Mouse (Mus musculus): ENCODE measurements around the gene Zc3h7b. TPM values are rescaled to one million over a fixed set of nuclear protein-coding genes. Genes with fewer than 3 reads are reported as not detected.
"Not testable (repeated sequence)": the region's sequence is repeated elsewhere in the genome, so short reads cannot be mapped to it uniquely, and the experiment has no call there.

Gene Zc3h7b
- total RNA-seq, 2 experiments from 2014 or later = 161 to 169 TPM

GRCm38 (mm10) chr15:81735075-81735474, 9.8 kb upstream of the Zc3h7b start:
- DNase-seq (ENCODE audit: low spot score in 2 of 2) = no peak

- no peak for DNase-seq (ENCODE audit: low spot score in 2 of 2)
Measured at GRCm38 (mm10) chr15:81739296-81739695, 5.6 kb upstream of the Zc3h7b start.

GRCm38 (mm10) chr15:81739924-81740323, 4.9 kb upstream of the Zc3h7b start:
- no peak for DNase-seq (ENCODE audit: low spot score in 2 of 2)

GRCm38 (mm10) chr15:81742368-81742767, 2.5 kb upstream of the Zc3h7b start:
- DNase-seq (ENCODE audit: low spot score in 2 of 2) = not testable (repeated sequence)

- DNase-seq (ENCODE audit: low spot score in 2 of 2) = peak; percentile 50 to 68
Measured at GRCm38 (mm10) chr15:81745601-81746114, 801 bp downstream of the Zc3h7b start.

GRCm38 (mm10) chr15:81749742-81750141, 4.9 kb downstream of the Zc3h7b start:
- DNase-seq (ENCODE audit: low spot score in 2 of 2) = no peak

- no peak for DNase-seq (ENCODE audit: low spot score in 2 of 2)
Measured at GRCm38 (mm10) chr15:81753669-81754068, 8.8 kb downstream of the Zc3h7b start.

- no peak for DNase-seq (ENCODE audit: low spot score in 2 of 2)
Measured at GRCm38 (mm10) chr15:81758701-81759100, 13.8 kb downstream of the Zc3h7b start.

GRCm38 (mm10) chr15:81759542-81759941, 14.7 kb downstream of the Zc3h7b start:
- DNase-seq (ENCODE audit: low spot score in 2 of 2) = no peak

GRCm38 (mm10) chr15:81760361-81761079, 15.7 kb downstream of the Zc3h7b start:
- DNase-seq (ENCODE audit: low spot score in 2 of 2) = no peak

GRCm38 (mm10) chr15:81761381-81761780, 16.5 kb downstream of the Zc3h7b start:
- DNase-seq (ENCODE audit: low spot score in 2 of 2) = no peak

- no peak for DNase-seq (ENCODE audit: low spot score in 2 of 2)
Measured at GRCm38 (mm10) chr15:81761959-81762358, 17.1 kb downstream of the Zc3h7b start.

GRCm38 (mm10) chr15:81764573-81764972, 19.7 kb downstream of the Zc3h7b start:
- no peak for DNase-seq (ENCODE audit: low spot score in 2 of 2)

GRCm38 (mm10) chr15:81765651-81766050, 20.8 kb downstream of the Zc3h7b start:
- no peak for DNase-seq (ENCODE audit: low spot score in 2 of 2)

GRCm38 (mm10) chr15:81766439-81766838, 21.6 kb downstream of the Zc3h7b start:
- DNase-seq (ENCODE audit: low spot score in 2 of 2) = no peak

- no peak for DNase-seq (ENCODE audit: low spot score in 2 of 2)
Measured at GRCm38 (mm10) chr15:81769037-81769436, 24.2 kb downstream of the Zc3h7b start.

- DNase-seq (ENCODE audit: low spot score in 2 of 2) = no peak
Measured at GRCm38 (mm10) chr15:81772431-81773120, 27.7 kb downstream of the Zc3h7b start.

- no peak for DNase-seq (ENCODE audit: low spot score in 2 of 2)
Measured at GRCm38 (mm10) chr15:81774505-81775171, 29.8 kb downstream of the Zc3h7b start.

- DNase-seq (ENCODE audit: low spot score in 2 of 2) = no peak
Measured at GRCm38 (mm10) chr15:81776631-81777422, 32.0 kb downstream of the Zc3h7b start.

GRCm38 (mm10) chr15:81781816-81782215, 37.0 kb downstream of the Zc3h7b start:
- DNase-seq (ENCODE audit: low spot score in 2 of 2) = peak; percentile 40 to 57

GRCm38 (mm10) chr15:81784762-81785161, 39.9 kb downstream of the Zc3h7b start:
- DNase-seq (ENCODE audit: low spot score in 2 of 2) = no peak
